Mouse (Mus musculus): ENCODE results near the gene Mcmbp.

- TF ChIP-seq JUND (IDR thresholded peaks at IDR 0.05; ENCODE audit: low read depth, low read length): no peak
- TF ChIP-seq CTCF (IDR thresholded peaks at IDR 0.05 in 2 of 3, conservative IDR thresholded peaks at IDR 0.05 in 1 of 3; ENCODE audit: control insufficient read depth in 1 of 3, insufficient read depth in 1 of 3, low read depth in 2 of 3, low read length in 3 of 3, poor library complexity in 1 of 3, severe bottlenecking in 1 of 3): no peak
- no peak for TF ChIP-seq TCF12 (IDR thresholded peaks at IDR 0.05; ENCODE audit: low read depth, low read length)
- TF ChIP-seq POLR2A (IDR thresholded peaks at IDR 0.05; ENCODE audit: control insufficient read depth in 1 of 2, insufficient read depth in 1 of 2, low read depth in 1 of 2, low read length in 2 of 2, poor library complexity in 1 of 2): no peak
Measured at GRCm38 (mm10) chr7:128728738-128729137, 11.6 kb downstream of the Mcmbp start.
